Mouse (Mus musculus) liver, embryonic 13.5 days (tissue): Measurements from ENCODE around the gene Smpdl3b. TPM values are rescaled to one million over a fixed set of nuclear protein-coding genes. Genes with fewer than 3 reads are reported as not detected.
"Not testable (repeated sequence)": the region's sequence is repeated elsewhere in the genome, so short reads cannot be mapped to it uniquely, and the experiment has no call there.

Experiments
- ATAC-seq: fragments of 200-750 bp; cut with Nextera tagmentation; 2 replicates; pipeline ENCODE4 v1.8.0; 2017; ENCODE audit warnings: low read depth, mild to moderate bottlenecking, moderate number of reproducible peaks, moderate library complexity
- DNase-seq: peaks from one replicate; pipeline ENCODE4 v3.0.0; 2022
- H3K27ac ChIP-seq: fragments of 300-500 bp; sonication (generic); 2 replicates; pipeline ENCODE4 v1.5.1; 2015; ENCODE audit warnings: moderate library complexity, mild to moderate bottlenecking, inconsistent platforms
- H3K27me3 ChIP-seq: fragments of 300-500 bp; sonication (generic); 2 replicates; pipeline ENCODE4 v1.6.1; 2015; ENCODE audit warnings: mild to moderate bottlenecking, inconsistent platforms
- H3K36me3 ChIP-seq: fragments of 300-500 bp; sonication (generic); 2 replicates; pipeline ENCODE4 v1.6.1; 2015; ENCODE audit warnings: mild to moderate bottlenecking, inconsistent platforms
- H3K4me1 ChIP-seq: fragments of 300-500 bp; sonication (generic); replicated peaks from 2 replicates; pipeline ENCODE4 v1.6.1; 2015; ENCODE audit warnings: inconsistent platforms
- H3K4me2 ChIP-seq: fragments of 300-500 bp; sonication (generic); 2 replicates; pipeline ENCODE4 v1.6.1; 2015; ENCODE audit warnings: inconsistent platforms, mild to moderate bottlenecking, moderate library complexity
- H3K4me3 ChIP-seq: fragments of 300-500 bp; sonication (generic); replicated peaks from 2 replicates; pipeline ENCODE4 v1.5.1; 2015; ENCODE audit warnings: mild to moderate bottlenecking, inconsistent platforms
- H3K9ac ChIP-seq: fragments of 300-500 bp; sonication (generic); 2 replicates; pipeline ENCODE4 v1.6.1; 2015; ENCODE audit warnings: mild to moderate bottlenecking, inconsistent platforms
- H3K9me3 ChIP-seq: fragments of 300-500 bp; sonication (generic); replicated peaks from 2 replicates; pipeline ENCODE4 v1.6.1; 2016; ENCODE audit warnings: inconsistent platforms
- WGBS: fragments of 180-500 bp; shearing (Covaris S2); methylation state at CpG from one replicate; pipeline ENCODE4 v1.1.7; 2015; ENCODE audit not compliant: insufficient replicate concordance; 5-methylcytosine and 5-hydroxymethylcytosine counted together
- polyA plus RNA-seq: library from polyadenylated mRNA; unstranded; fragments of >200 nt; fragmentation: Nextera tagmentation; extraction: Ambion mirVana; gene quantifications from 2 replicates; pipeline ENCODE4 v1.2.1, GENCODE M21; 2015

Gene Smpdl3b
- polyA plus RNA-seq, 1 experiment from 2014 or later = 1.1 TPM

DNA sequence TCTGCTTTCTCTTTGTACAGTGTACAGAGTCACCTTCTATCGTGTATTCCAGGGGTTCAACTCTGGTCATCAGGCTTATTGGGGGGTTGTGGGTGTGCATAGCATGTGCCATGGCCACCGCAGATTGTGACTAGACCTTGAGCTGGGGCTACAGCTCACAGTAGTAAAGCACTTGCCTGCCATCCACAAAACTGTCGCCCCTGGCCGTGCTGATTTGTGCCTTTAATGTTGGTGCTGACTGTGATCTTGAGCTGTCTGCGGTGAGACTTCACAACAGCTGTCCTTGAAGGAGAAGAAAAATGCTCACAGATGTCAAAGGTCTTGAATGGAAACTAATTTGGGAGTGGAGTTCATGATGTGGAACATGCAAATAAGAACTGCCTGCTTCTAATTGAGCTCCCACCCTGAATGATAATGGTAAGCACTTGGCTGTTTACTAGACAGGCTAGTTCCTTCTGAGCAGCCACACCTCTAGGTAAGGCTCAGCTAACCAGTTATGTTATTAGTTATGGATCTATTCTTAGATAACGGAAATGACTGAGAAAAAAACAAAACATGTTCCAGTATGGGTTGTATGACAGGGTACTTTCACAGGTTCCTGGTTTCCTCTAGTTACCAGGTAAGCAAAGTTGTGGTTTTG, 21.6 kb upstream of the Smpdl3b start:
- H3K4me1 ChIP-seq = peaks cover 11% of the 10 kb centered on the region
- WGBS = 92% methylated on average over 6 of the region's 6 CpGs
- H3K27ac ChIP-seq = no peak overlapping the region
- no peak overlapping the region for H3K9ac ChIP-seq
- no peak overlapping the region for H3K4me3 ChIP-seq
- no peak for ATAC-seq
- no peaks in the 10 kb centered on the region for H3K9me3 ChIP-seq
- peaks cover 70% of the 10 kb centered on the region for H3K36me3 ChIP-seq
- H3K4me2 ChIP-seq = no peak overlapping the region
- no peak for DNase-seq
- H3K27me3 ChIP-seq = no peaks in the 10 kb centered on the region

DNA sequence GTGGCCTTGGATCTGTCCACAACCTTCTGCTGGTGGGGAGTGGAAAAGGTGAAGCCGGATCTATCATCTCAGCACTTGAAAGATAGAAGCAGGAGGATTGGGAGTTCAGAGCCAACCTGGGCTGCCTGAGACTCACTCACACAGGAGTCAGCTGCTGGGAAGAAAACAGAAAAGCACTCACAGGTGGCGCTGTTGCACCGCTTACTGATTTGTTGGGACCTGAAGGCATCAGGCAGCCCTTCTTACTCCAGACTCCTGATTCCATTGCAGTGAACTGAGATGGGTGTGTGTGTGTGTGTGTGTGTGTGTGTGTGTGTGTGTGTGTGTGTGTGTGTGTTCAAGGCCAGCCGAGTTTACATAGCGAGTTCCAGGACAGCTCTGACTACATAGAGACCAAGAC, 19.7 kb upstream of the Smpdl3b start:
- ATAC-seq = no peak
- H3K9me3 ChIP-seq = no peaks in the 10 kb centered on the region
- WGBS = 85% methylated on average over 5 of the region's 5 CpGs
- H3K4me1 ChIP-seq = no peaks in the 10 kb centered on the region
- H3K4me3 ChIP-seq = no peak overlapping the region
- H3K4me2 ChIP-seq = no peak overlapping the region
- no peaks in the 10 kb centered on the region for H3K27me3 ChIP-seq
- H3K36me3 ChIP-seq = peaks cover 89% of the 10 kb centered on the region
- no peak overlapping the region for H3K27ac ChIP-seq
- H3K9ac ChIP-seq = no peak overlapping the region
- peak; percentile 30 for DNase-seq

DNA sequence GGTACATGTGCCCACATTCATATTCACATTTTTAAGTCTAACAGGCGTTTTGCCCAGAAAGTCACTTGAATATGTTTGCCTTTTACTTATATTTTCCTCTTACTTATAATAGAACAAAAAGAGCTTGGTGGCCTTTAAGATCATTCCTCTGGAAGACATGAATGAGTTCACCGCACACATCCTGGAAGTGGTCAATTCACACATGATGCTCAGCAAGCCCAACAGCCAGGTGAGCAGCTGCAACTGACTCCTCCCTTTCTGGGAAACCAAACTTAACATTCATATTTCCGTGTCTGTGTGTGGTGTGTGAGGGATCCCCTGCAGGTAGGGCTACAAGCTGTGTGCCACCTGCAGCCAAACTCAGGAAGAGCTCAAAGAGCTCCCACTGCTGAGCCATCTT, 17.9 kb upstream of the Smpdl3b start:
- WGBS = 72% methylated on average over 3 of the region's 3 CpGs
- Histone ChIP-seq H3K27ac (no peak overlapping the region), H3K4me1 (peaks cover 9% of the 10 kb centered on the region), H3K36me3 (peaks cover 99% of the 10 kb centered on the region), H3K27me3 (no peaks in the 10 kb centered on the region), H3K4me2 (no peak overlapping the region), H3K4me3 (no peak overlapping the region), H3K9ac (no peak overlapping the region), H3K9me3 (no peaks in the 10 kb centered on the region)
- DNase-seq (no peak), ATAC-seq (no peak)

DNA sequence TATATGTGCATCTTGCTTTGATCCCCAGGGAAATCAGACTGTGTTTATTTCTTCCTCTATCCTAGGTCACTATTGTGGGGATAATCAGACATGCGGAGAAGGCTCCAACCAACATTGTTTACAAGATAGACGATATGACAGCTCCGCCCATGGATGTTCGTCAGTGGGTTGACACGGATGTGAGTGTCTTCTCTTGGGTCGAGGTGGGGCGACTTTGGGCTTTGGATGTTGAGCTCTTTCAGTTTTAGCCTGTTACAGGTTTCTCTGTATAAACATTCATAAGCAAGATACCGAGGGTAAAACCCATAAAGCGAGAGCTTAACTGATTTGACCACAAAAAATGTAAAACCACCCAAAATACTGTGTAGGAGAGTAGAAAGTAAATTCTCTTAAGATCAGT, 14.7 kb upstream of the Smpdl3b start:
- Histone ChIP-seq H3K9ac (no peak overlapping the region; the same call in 1 of the 2 replicates), H3K27me3 (no peaks in the 10 kb centered on the region), H3K9me3 (no peaks in the 10 kb centered on the region), H3K4me3 (no peak overlapping the region), H3K4me1 (peaks cover 28% of the 10 kb centered on the region), H3K36me3 (peaks cover 68% of the 10 kb centered on the region), H3K4me2 (no peak overlapping the region), H3K27ac (no peak overlapping the region)
- ATAC-seq (no peak), DNase-seq (no peak)
- WGBS = 80% methylated on average over 9 of the region's 9 CpGs

DNA sequence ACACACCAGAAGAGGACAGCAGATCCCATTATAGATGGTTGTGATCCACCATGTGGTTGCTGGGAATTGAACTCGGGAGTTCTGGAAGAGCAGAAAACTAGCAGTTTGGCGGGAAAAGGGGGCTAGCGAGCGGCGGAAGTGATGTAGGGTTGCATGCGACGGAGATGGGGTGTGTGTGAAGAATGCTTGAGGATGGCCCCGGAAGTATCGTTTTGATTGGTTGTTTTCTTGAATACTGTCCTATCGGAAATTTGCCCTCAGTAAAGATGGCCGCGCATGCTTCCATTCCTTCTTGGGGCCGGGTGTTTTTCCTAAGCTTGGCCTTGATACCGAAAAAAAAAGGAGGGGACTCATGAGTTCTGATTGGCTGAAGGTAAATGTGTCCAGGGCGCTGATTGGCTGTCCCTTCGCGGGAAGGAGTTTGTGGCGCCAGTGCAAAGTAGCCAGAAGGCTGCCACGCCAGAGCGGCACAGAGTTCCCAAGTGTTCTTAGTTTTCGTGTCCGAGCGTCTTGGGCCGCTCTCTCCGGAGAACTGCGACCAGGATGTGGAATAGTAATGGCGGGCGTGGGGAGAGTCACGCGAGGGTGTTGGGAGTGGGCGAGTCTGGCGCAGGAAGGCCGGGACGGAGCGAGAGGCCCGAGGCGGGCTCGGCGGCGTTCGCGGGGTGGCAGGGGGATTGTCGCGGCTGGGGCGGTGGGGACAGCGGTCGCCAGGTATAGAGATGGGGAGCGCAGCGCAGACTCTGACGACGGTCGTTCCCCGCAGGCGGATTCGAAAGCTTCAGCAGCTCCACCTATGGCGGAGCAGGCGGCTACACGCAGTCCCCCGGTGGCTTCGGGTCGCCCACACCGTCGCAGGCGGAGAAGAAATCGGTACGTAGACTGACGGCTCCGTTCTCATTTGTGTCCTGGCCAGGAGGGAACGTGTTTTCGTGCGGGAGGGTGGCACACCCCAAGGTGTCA, 11.1 kb upstream of the Smpdl3b start, which contains the start of gene Rpa2:
TSS of gene Rpa2 (plus strand) at position 419 of the 963 bp plus-strand sequence.
- Histone ChIP-seq H3K27me3 (no peaks in the 10 kb centered on the region), H3K4me2 (peak within 1 kb of the TSS; percentile 83), H3K4me1 (peaks cover 28% of the 10 kb centered on the region), H3K9ac (peak within 1 kb of the TSS; percentile 93), H3K4me3 (peak within 1 kb of the TSS; percentile 93), H3K9me3 (no peaks in the 10 kb centered on the region), H3K36me3 (peaks cover 33% of the 10 kb centered on the region), H3K27ac (peak within 1 kb of the TSS; percentile 86)
- DNase-seq (peak; percentile 99), ATAC-seq (peak; percentile 93)
- WGBS = under 1% methylated on average over 71 of the region's 71 CpGs

DNA sequence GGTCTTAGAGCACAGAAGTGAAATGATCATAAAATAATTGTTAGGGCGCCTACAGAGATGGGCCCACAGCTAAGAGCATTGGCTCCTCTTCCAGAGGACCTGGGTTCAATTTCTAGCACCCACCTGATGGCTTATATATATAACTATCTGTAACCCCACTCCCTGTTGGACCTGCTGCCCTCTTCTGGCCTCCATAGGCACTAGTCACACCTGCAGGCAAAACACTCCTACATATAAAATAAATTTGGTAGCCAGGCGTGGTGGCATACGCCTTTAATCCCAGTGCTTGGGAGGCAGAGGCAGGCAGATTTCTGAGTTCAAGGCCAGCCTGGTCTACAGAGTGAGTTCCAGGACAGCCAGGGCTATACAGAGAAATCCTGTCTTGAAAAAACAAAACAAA, 6.1 kb upstream of the Smpdl3b start:
- peaks cover 13% of the 10 kb centered on the region; the same call in 1 of the 2 replicates for H3K4me1 ChIP-seq
- not testable (repeated sequence) for H3K36me3 ChIP-seq, H3K27ac ChIP-seq, DNase-seq, ATAC-seq, H3K9me3 ChIP-seq, H3K4me3 ChIP-seq, H3K27me3 ChIP-seq, H3K4me2 ChIP-seq, H3K9ac ChIP-seq
- WGBS = 64% methylated on average over 3 of the region's 3 CpGs

DNA sequence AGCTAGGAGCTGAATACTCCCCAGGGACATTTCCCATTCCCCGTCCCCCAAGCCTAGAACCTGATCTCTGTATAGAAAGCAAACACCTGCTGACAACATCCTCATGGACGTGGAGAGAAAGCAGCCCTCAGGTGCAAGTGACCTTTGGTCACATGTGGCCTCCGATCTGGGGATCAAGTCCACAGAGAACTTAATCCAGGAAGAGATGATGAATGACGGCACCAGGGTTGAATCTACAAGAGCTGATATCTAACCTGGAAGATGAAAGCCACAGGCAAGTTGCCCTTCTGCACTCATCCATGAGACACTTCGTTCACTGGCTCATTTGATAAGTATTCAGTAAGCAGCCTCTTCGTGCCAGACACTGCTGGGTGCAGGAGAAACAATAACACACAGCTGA, 5.5 kb upstream of the Smpdl3b start:
- Histone ChIP-seq H3K4me1 (peaks cover 12% of the 10 kb centered on the region; the same call in 1 of the 2 replicates), H3K4me3 (no peak overlapping the region), H3K9me3 (no peaks in the 10 kb centered on the region), H3K4me2 (no peak overlapping the region), H3K27me3 (peaks cover 11% of the 10 kb centered on the region), H3K36me3 (no peaks in the 10 kb centered on the region), H3K9ac (no peak overlapping the region), H3K27ac (no peak overlapping the region)
- DNase-seq (no peak), ATAC-seq (no peak)
- WGBS = 64% methylated on average over 6 of the region's 6 CpGs

DNA sequence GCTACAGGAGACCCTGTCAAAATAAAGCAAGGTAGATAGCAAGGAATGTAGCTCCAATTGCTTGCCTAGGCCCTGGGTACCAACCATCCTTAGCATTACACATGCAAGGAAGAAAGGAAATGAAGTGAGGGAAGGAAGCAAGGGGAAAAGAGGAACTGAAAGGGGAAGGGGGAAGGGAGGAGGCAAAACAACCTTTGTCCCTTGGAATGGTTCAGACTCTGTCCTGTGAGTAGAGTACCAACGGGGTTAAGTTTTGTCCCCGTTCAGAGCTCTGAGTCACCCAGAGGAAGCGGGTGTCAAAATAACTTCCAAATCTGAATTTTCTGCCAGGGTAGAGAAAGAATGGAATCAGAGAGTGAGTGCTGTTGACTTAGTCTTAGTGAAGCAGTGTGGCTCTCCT, 3.2 kb upstream of the Smpdl3b start:
- H3K9ac ChIP-seq = no peak overlapping the region
- H3K27ac ChIP-seq = no peak overlapping the region
- H3K36me3 ChIP-seq = no peaks in the 10 kb centered on the region
- no peak overlapping the region for H3K4me3 ChIP-seq
- no peak overlapping the region for H3K4me2 ChIP-seq
- 24% methylated on average over 3 of the region's 3 CpGs for WGBS
- no peaks in the 10 kb centered on the region for H3K9me3 ChIP-seq
- peaks cover 15% of the 10 kb centered on the region; the same call in 1 of the 2 replicates for H3K4me1 ChIP-seq
- H3K27me3 ChIP-seq = peaks cover 34% of the 10 kb centered on the region
- no peak for DNase-seq
- no peak; the same call in 1 of the 2 replicates for ATAC-seq

DNA sequence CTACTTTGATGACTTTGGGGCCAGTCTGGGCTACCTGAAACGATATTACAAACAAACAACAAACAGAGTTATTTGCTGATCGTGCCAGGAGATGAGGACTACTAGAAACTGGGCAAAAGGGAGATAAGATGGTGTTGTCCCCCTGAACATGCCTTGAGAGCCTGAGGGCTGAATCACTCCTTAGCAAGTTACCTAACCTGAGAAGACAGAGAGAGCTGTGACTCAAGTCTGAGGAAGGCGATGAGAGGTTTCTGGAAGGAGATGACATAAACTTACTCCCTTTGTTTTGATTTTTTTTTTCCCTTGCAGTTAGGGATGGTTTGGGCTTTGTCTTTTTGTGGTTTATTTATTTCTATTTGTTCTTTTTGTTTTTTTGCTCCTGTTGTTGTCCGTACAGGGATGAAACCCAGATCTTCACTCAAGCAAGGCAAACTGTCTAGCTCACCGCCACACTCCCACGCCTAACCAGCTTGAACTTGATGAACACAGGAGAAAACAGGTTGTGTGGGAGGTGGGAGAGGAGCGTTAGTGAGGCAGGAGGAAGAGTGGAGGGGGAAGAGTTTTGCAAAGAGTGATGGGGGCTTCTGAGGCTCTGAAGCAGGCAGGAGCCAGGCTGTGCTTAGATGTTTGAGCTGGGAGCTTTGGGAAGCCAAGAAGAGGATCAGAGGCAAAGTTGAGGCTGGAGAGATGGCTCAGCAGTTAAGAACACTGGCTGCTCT, 740 bp upstream of the Smpdl3b start:
- Histone ChIP-seq H3K36me3 (no peaks in the 10 kb centered on the region), H3K4me1 (peaks cover 15% of the 10 kb centered on the region; the same call in 1 of the 2 replicates), H3K4me3 (no peak overlapping the region), H3K27me3 (peaks cover 40% of the 10 kb centered on the region), H3K9ac (no peak overlapping the region), H3K4me2 (0 out of 2 replicates have a peak overlapping the region, but pooled peaks have one; percentile 71), H3K9me3 (no peaks in the 10 kb centered on the region), H3K27ac (no peak overlapping the region)
- no peak for ATAC-seq
- DNase-seq = no peak
- 58% methylated on average over 7 of the region's 7 CpGs for WGBS

DNA sequence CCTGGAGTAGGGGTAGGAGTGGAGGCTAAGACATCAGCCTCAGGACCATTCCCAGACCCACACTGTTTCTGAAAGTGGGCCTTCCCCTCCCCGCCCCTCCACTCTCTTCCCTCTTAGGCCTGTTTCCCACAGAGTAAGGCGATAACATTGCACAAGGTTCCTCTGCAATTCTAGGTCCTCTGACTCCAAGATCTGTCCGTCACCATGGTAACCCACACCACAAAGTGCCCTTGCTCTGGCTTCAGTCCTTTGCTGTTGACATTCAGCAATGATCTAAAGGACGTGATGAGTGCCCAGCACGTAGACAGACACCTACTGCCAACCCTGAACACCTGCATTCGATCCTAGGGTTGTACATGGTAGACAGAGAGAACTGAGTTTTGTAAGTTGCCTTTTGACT, 4.1 kb downstream of the Smpdl3b start:
- H3K9ac ChIP-seq = no peak overlapping the region
- DNase-seq (no peak), ATAC-seq (no peak)
- no peaks in the 10 kb centered on the region for H3K9me3 ChIP-seq
- no peaks in the 10 kb centered on the region for H3K36me3 ChIP-seq
- WGBS = 48% methylated on average over 6 of the region's 6 CpGs
- peaks cover 15% of the 10 kb centered on the region; the same call in 1 of the 2 replicates for H3K4me1 ChIP-seq
- H3K4me2 ChIP-seq = no peak overlapping the region
- no peak overlapping the region for H3K4me3 ChIP-seq
- no peak overlapping the region for H3K27ac ChIP-seq
- peaks cover 32% of the 10 kb centered on the region for H3K27me3 ChIP-seq
